Mouse (Mus musculus) cerebellum, adult 2 months (tissue): ENCODE data around the gene Nat10. TPM values are rescaled to one million over a fixed set of nuclear protein-coding genes. Genes with fewer than 3 reads are reported as not detected.

Experiments used
- DNase-seq, 2 experiments: peaks; one replicate each; pipeline ENCODE4 v3.0.0; 2021
- H3K27ac ChIP-seq: fragments of 200-500 bp; 2 replicates; pipeline ENCODE4 v1.5.1; 2012; ENCODE audit warnings: low read length, control low read depth, inconsistent platforms; ENCODE audit not compliant: insufficient read depth
- H3K27me3 ChIP-seq: fragments of 200-500 bp; 2 replicates; pipeline ENCODE4 v1.6.1; 2012; ENCODE audit warnings: inconsistent platforms, mild to moderate bottlenecking, low read length, moderate library complexity; ENCODE audit not compliant: control insufficient read depth, insufficient read depth
- H3K4me1 ChIP-seq: fragments of 200-500 bp; 2 replicates; pipeline ENCODE4 v1.6.1; 2011; ENCODE audit warnings: low read length; ENCODE audit not compliant: control insufficient read depth, insufficient read depth
- H3K4me3 ChIP-seq: fragments of 200-500 bp; replicated peaks from 2 replicates; pipeline ENCODE3; 2011; ENCODE audit warnings: mild to moderate bottlenecking, low read depth, low read length, control low read depth; ENCODE audit not compliant: insufficient read depth
- CTCF ChIP-seq: fragments of 200-500 bp; IDR thresholded peaks from 2 replicates; pipeline ENCODE4 v1.5.1; 2011; ENCODE audit warnings: low read depth, mild to moderate bottlenecking, control low read depth, low read length, moderate library complexity, borderline replicate concordance; ENCODE audit not compliant: insufficient read depth
- POLR2A ChIP-seq: fragments of 200-500 bp; IDR thresholded peaks from 2 replicates; pipeline ENCODE4 v1.6.1; 2011; ENCODE audit warnings: low read length, control low read depth, borderline replicate concordance; ENCODE audit not compliant: insufficient read depth
- WGBS: fragments of 180-500 bp; shearing (Covaris S2); methylation state at CpG from one replicate; pipeline ENCODE4 v1.1.7; 2018; 5-methylcytosine and 5-hydroxymethylcytosine counted together
- polyA plus RNA-seq: library from polyadenylated mRNA; depleted of rRNA; stranded (reverse); fragments of >200 nt; gene quantifications from 2 replicates; pipeline ENCODE4 v1.2.3, GENCODE M21; 2012

Gene Nat10
- polyA plus RNA-seq, 1 experiment = 41.4 TPM

DNA sequence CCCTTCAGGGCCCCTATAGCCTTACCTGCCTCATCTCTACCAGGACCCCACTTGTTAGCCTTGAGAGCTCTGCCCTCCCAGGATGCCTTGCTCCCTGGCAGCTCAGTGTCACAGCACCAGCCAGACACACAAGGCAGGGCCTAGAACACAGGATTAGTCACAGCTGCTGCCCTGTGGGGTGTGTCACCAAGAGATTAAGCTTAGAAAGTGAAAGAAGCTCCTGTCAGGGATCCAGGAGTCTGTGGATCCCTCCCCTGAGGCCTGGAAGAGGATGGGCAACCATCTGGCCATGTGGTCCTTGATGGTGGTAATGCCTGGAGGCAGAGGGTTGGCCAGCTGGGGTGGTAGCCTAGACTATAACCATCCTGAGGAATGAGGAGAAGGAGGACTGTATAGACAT is 73.9 kb downstream of the Nat10 start:
- peaks cover 17% of the 10 kb centered on the region for H3K4me1 ChIP-seq
- no peak overlapping the region for H3K27ac ChIP-seq
- H3K4me3 ChIP-seq = no peak overlapping the region
- DNase-seq = no peak
- H3K27me3 ChIP-seq = no peaks in the 10 kb centered on the region
- TF ChIP-seq CTCF (no peak), POLR2A (no peak)

DNA sequence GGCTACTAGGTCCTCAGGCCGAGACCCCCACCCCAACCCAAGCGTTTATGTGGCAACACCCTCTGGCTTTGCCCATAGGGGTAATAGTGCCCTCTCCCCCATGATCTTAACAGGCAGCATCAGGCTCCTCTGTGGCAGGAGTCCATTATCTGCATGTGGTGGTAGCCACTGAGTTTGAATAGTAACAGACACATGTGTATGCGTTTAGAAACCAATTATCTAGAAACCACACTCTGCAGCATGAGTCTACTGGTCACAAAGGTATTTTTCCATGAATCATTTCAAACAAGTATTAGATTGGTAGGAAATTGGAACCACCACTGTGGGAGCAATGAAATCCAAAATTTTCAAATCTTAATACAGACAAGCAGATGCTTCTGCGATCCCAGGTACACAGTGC is 75.5 kb downstream of the Nat10 start:
- no peak for DNase-seq

DNA sequence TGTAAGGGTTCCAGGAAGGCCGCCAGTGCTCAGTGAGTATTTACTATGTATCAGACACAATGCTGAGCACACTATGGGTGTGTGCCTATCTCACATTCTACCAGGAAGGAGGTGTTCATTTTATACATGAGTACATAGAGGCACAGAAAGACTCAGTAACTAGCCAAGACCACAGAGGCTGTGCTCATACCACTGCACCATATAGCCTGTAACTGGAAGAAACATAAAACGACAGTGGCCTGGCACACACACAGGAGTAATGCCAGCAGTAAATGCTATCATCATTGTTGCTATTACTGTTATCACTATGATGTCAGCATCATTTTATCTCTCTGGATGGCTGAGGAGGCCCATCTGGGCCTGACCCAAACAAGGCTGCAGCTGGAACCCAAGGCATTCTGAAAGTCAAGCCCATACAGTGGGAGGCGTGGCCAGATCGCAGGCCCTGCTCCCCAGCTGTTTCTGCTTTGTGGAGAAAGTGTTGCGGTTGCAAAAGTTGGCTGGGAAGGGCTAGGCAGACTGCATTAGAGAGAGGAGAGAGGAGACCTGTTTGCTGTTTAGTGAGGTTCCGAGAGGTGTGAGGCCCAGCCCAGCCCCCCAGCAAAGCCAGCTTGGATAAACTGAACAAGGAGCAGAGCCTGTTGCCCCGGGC is 76.0 kb downstream of the Nat10 start:
- Histone ChIP-seq H3K27me3 (no peaks in the 10 kb centered on the region), H3K27ac (no peak overlapping the region), H3K4me1 (peaks cover 4% of the 10 kb centered on the region), H3K4me3 (no peak overlapping the region)
- WGBS = 86% methylated on average over 7 of the region's 7 CpGs
- DNase-seq = no peak
- TF ChIP-seq POLR2A = no peak

More for the DNA sequence above, 75.5 kb downstream of the Nat10 start:
- no peak overlapping the region for H3K27ac ChIP-seq
- TF ChIP-seq CTCF (no peak), POLR2A (no peak)
- no peaks in the 10 kb centered on the region for H3K27me3 ChIP-seq
- WGBS = 90% methylated on average over 4 of the region's 4 CpGs
- H3K4me1 ChIP-seq = peaks cover 8% of the 10 kb centered on the region
- H3K4me3 ChIP-seq = no peak overlapping the region

- DNase-seq = no peak
- WGBS = 97% methylated on average over 2 of the region's 2 CpGs
- no peak for TF ChIP-seq CTCF
- no peak for TF ChIP-seq POLR2A
- H3K27me3 ChIP-seq = no peaks in the 10 kb centered on the region
- peaks cover 4% of the 10 kb centered on the region for H3K4me1 ChIP-seq
- H3K27ac ChIP-seq = no peak overlapping the region
- no peak overlapping the region for H3K4me3 ChIP-seq
These were observed 76.6 kb downstream of the Nat10 start for GRCm38 (mm10) chr2:103684431-103684830.

GRCm38 (mm10) chr2:103682927-103683442 is 78.1 kb downstream of the Nat10 start:
- no peak for TF ChIP-seq POLR2A
- no peak for TF ChIP-seq CTCF
- Histone ChIP-seq H3K27ac (no peak overlapping the region), H3K4me3 (no peak overlapping the region), H3K4me1 (peaks cover 4% of the 10 kb centered on the region), H3K27me3 (no peaks in the 10 kb centered on the region)
- no peak for DNase-seq
- 81% methylated on average over 9 of the region's 9 CpGs for WGBS

- TF ChIP-seq CTCF = no peak
- TF ChIP-seq POLR2A = no peak
- Histone ChIP-seq H3K27me3 (no peaks in the 10 kb centered on the region), H3K4me3 (no peak overlapping the region), H3K4me1 (peaks cover 4% of the 10 kb centered on the region), H3K27ac (no peak overlapping the region)
- WGBS = 88% methylated on average over 9 of the region's 9 CpGs
- no peak for DNase-seq
These were observed 78.8 kb downstream of the Nat10 start for GRCm38 (mm10) chr2:103682261-103682722.

DNA sequence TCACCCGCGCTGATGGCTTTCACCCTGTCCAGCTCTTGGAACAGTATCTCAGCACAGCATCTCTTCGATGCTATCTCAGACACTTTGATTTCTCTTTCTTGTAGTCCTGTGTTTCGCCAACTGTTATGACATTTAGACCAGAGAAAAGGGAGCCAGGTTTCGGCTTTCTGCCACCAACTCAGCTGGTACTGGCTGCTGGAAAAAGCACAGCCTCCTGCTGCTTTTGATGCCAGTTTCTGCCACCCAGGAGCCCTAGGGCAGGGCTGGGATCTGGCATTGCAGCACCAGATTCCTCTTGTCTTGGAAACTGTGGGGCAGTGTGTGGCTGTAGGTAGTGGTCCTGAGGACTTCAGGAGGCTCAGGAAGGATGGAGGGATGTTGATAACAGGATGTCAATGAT is 79.9 kb downstream of the Nat10 start:
- no peak overlapping the region for H3K27ac ChIP-seq
- no peak for TF ChIP-seq POLR2A
- TF ChIP-seq CTCF = no peak
- H3K4me1 ChIP-seq = no peaks in the 10 kb centered on the region; the same call in 1 of the 2 replicates
- DNase-seq = peak; percentile 23 to 45
- H3K4me3 ChIP-seq = no peak overlapping the region
- H3K27me3 ChIP-seq = no peaks in the 10 kb centered on the region
- 20% methylated on average over 5 of the region's 5 CpGs for whole genome bisulfite sequencing

- Histone ChIP-seq H3K27me3 (no peaks in the 10 kb centered on the region), H3K4me1 (no peaks in the 10 kb centered on the region; the same call in 1 of the 2 replicates), H3K4me3 (no peak overlapping the region), H3K27ac (no peak overlapping the region)
- TF ChIP-seq POLR2A (no peak), CTCF (no peak)
- WGBS = 80% methylated on average over 9 of the region's 9 CpGs
- no peak for DNase-seq
These were observed 80.5 kb downstream of the Nat10 start for GRCm38 (mm10) chr2:103680364-103681110.
